Mouse (Mus musculus) heart, adult 11 months (tissue): ENCODE data around the gene Scyl1.
A peak's percentile ranks its signal among the peaks of the same experiment; 100 is the strongest.

Source experiments
- DNase-seq: peaks from one replicate; pipeline ENCODE4 v3.0.0; 2022

The Scyl1 gene

DNA sequence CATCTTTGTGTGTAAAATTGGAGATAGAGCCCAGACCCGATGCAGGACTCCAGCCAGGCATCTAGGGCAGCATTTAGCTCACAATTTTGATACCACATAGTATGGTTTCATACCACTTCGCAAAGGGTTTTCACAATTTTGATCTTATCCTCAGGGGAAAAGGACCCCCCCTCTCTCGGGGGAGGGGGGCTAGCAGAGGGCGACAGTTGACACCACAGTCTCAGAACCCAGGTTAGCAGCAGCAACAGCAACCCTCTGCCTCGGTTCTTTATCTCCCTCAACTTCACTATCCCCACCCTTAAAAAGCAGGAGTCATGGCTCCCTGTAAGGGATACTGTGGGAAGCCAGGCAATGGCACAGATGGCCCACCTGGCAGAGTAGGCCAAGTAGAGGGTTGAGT, 58.0 kb downstream of the Scyl1 start:
- DNase-seq: peak; percentile 90

DNA sequence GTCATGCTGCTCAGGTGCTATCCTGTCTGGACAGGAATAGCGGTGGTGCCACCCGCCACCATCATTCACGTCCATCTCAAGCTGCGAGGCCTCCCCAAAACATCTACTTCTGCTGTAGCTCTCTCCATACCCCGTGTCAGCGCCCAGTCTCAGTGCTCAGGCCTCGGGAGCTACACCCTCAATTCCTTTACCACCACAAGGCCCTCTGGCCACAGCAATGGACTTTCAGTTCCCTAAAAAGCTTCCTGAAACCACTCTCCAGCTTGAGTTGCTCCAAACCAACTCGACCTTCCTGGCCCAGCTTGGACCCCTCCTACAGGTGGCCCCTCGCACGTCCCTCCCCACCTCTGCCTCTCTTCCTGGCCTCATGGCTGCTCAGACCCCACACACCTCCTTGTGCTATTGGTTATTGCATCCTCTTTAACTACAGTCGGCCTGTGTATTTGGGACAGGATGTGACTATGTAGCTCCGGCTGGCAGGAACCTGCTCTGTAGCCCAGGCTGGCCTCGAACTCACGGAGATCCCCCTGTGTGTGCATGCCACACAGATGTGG, 59.2 kb downstream of the Scyl1 start:
- peak; percentile 96 for DNase-seq

DNA sequence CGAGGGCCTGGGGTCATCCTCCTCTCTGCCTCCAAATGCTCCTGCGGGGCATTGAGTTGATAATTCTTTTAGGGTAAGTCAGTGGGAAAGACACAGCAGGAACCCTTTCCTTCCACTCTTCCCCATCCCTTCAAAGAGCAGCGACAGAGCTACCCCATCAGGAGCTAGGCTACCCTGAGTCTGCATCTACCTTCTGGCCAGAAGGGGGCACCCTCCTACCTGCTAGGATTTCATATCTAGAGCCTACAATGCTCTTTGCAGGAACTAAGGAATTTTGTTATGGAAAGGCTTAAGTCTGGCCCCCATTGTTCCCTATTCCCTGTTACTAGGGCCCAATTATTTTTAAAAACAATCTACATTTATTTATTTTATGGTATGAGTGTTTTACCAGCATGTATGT, 60.0 kb downstream of the Scyl1 start:
- peak; percentile 96 for DNase-seq

DNA sequence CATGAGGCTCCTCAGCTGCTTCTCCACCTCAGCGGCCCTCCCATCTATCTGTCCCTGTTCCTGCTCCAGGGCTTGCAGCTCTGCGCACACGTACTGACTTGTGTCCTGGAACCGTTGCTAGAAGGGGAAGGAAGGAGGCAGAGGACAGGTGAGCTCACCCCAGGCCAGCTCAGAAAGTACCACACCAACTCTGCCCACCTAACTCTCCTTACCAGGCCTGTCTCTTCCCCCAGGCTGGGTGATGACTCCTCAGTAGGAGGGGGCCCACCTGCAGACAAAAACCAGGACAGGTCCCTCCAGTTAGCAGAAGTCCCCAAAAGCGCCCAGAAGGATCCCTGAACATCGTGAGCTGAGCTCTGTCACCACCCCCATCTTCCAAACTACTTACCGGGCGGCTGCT, 60.6 kb downstream of the Scyl1 start:
- peak; percentile 91 for DNase-seq

DNA sequence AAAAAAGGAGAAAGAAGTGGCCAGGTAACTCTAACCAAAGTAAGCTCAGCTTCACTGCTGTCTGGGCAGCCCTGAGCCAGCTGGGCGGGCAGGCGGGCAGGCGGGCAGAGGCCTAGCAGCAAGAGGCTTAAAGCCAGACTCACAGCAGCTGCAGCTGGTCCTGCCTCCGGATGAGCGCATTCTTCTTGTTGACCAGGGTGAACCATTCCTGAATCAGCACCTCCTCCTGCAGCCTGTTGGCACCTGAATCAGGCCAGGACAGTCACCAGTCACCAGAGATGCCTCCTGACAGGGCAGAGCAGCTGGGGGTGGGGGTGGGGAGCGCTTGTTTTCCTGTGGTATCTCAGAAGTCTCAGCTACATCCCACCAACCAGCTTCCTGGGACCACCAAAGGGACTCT, 61.2 kb downstream of the Scyl1 start:
- DNase-seq: peak; percentile 87
